Mouse (Mus musculus) liver, embryonic 16.5 days (tissue): ENCODE measurements around the gene Ndufaf7. TPM values are rescaled to one million over a fixed set of nuclear protein-coding genes. Genes with fewer than 3 reads are reported as not detected.

ENCODE experiments used
- ATAC-seq: fragments of 200-750 bp; cut with Nextera tagmentation; 2 replicates; pipeline ENCODE4 v1.8.0; 2017; ENCODE audit warnings: low read depth, mild to moderate bottlenecking, moderate number of reproducible peaks, moderate library complexity
- H3K27ac ChIP-seq: fragments of 300-500 bp; sonication (generic); 2 replicates; pipeline ENCODE4 v1.5.1; 2014; ENCODE audit warnings: mild to moderate bottlenecking, low read length
- H3K27me3 ChIP-seq: fragments of 300-500 bp; sonication (generic); 2 replicates; pipeline ENCODE4 v1.6.1; 2014; ENCODE audit warnings: low read depth, low read length, mixed read lengths; ENCODE audit not compliant: control insufficient read depth, insufficient read depth
- H3K36me3 ChIP-seq: fragments of 300-500 bp; sonication (generic); 2 replicates; pipeline ENCODE4 v1.6.1; 2014; ENCODE audit warnings: mild to moderate bottlenecking; ENCODE audit not compliant: control insufficient read depth, insufficient read depth
- H3K4me1 ChIP-seq: fragments of 300-500 bp; sonication (generic); 2 replicates; pipeline ENCODE4 v1.6.1; 2014; ENCODE audit warnings: low read depth, low read length, mixed read lengths; ENCODE audit not compliant: control insufficient read depth
- H3K4me2 ChIP-seq: fragments of 300-500 bp; sonication (generic); 2 replicates; pipeline ENCODE4 v1.6.1; 2014; ENCODE audit warnings: low read depth, low read length, mixed read lengths
- H3K4me3 ChIP-seq: fragments of 300-500 bp; sonication (generic); 2 replicates; pipeline ENCODE4 v1.5.1; 2014; ENCODE audit warnings: low read depth, mild to moderate bottlenecking, low read length
- H3K9ac ChIP-seq: fragments of 300-500 bp; sonication (generic); 2 replicates; pipeline ENCODE4 v1.6.1; 2014; ENCODE audit warnings: low read depth, low read length
- H3K9me3 ChIP-seq: fragments of 300-500 bp; sonication (generic); replicated peaks from 2 replicates; pipeline ENCODE4 v1.6.1; 2016; ENCODE audit warnings: low read length; ENCODE audit not compliant: control insufficient read depth
- WGBS: fragments of 180-500 bp; shearing (Covaris S2); extraction: QIAGEN DNeasy Blood & Tissue Kit; methylation state at CpG from one replicate; pipeline ENCODE4 v1.1.7; 2014; ENCODE audit not compliant: insufficient replicate concordance; 5-methylcytosine and 5-hydroxymethylcytosine counted together
- polyA plus RNA-seq: library from polyadenylated mRNA; unstranded; fragments of >200 nt; fragmentation: Nextera tagmentation; extraction: Ambion mirVana; gene quantifications from 2 replicates; pipeline ENCODE4 v1.2.1, GENCODE M21; 2015

Ndufaf7 gene
- 22.7 and 23.6 TPM in 2 replicates for polyA plus RNA-seq

GRCm38 (mm10) chr17:78936466-78937228, at the start of gene Ndufaf7, which contains the start of gene Cebpz:
Gene Ndufaf7 (plus strand): TSS chr17:78937136.
Gene Cebpz (minus strand): TSS chr17:78937066.
- H3K4me1 ChIP-seq, result peaks cover 8% of the 10 kb centered on the region
- H3K4me2 ChIP-seq, result peak within 1 kb of the TSS; percentile 91
- ATAC-seq, result peak; percentile 99
- under 1% methylated on average over 45 of the region's 45 CpGs for WGBS
- peak within 1 kb of the TSS; percentile 95 for H3K4me3 ChIP-seq
- H3K27ac ChIP-seq, result peak within 1 kb of the TSS; percentile 42; the same call in 1 of the 2 replicates
- H3K27me3 ChIP-seq, result no peaks in the 10 kb centered on the region
- no peaks in the 10 kb centered on the region for H3K9me3 ChIP-seq
- peaks cover 17% of the 10 kb centered on the region for H3K36me3 ChIP-seq
- peak within 1 kb of the TSS; percentile 78 for H3K9ac ChIP-seq

- H3K9ac ChIP-seq, result no peak overlapping the region
- H3K4me2 ChIP-seq, result no peak overlapping the region
- WGBS, result 69% methylated on average over 4 of the region's 4 CpGs
- no peaks in the 10 kb centered on the region for H3K36me3 ChIP-seq
- H3K4me3 ChIP-seq, result no peak overlapping the region
- H3K27ac ChIP-seq, result no peak overlapping the region
- H3K4me1 ChIP-seq, result no peaks in the 10 kb centered on the region
- H3K27me3 ChIP-seq, result no peaks in the 10 kb centered on the region
- no peaks in the 10 kb centered on the region for H3K9me3 ChIP-seq
- no peak for ATAC-seq
Measured at GRCm38 (mm10) chr17:78888554-78888953, 48.4 kb upstream of the Ndufaf7 start.

GRCm38 (mm10) chr17:78889184-78889583, 47.8 kb upstream of the Ndufaf7 start:
- no peaks in the 10 kb centered on the region for H3K9me3 ChIP-seq
- H3K27me3 ChIP-seq, result no peaks in the 10 kb centered on the region
- no peaks in the 10 kb centered on the region for H3K36me3 ChIP-seq
- H3K4me1 ChIP-seq, result no peaks in the 10 kb centered on the region
- no peak for ATAC-seq
- H3K9ac ChIP-seq, result no peak overlapping the region
- H3K4me2 ChIP-seq, result no peak overlapping the region
- WGBS, result 49% methylated on average over 3 of the region's 3 CpGs
- no peak overlapping the region for H3K27ac ChIP-seq
- H3K4me3 ChIP-seq, result no peak overlapping the region

GRCm38 (mm10) chr17:78891020-78891419, 45.9 kb upstream of the Ndufaf7 start:
- no peak overlapping the region for H3K4me3 ChIP-seq
- H3K27ac ChIP-seq, result no peak overlapping the region
- H3K4me2 ChIP-seq, result no peak overlapping the region
- no peak overlapping the region for H3K9ac ChIP-seq
- no peaks in the 10 kb centered on the region for H3K27me3 ChIP-seq
- no peaks in the 10 kb centered on the region for H3K36me3 ChIP-seq
- 54% methylated on average over 9 of the region's 9 CpGs for WGBS
- no peaks in the 10 kb centered on the region for H3K4me1 ChIP-seq
- no peaks in the 10 kb centered on the region for H3K9me3 ChIP-seq
- ATAC-seq, result peak; percentile 32; the same call in 1 of the 2 replicates

GRCm38 (mm10) chr17:78894991-78895390, 41.9 kb upstream of the Ndufaf7 start:
- Histone ChIP-seq H3K27ac (no peak overlapping the region), H3K4me2 (no peak overlapping the region), H3K9me3 (no peaks in the 10 kb centered on the region), H3K4me1 (no peaks in the 10 kb centered on the region), H3K4me3 (no peak overlapping the region), H3K36me3 (no peaks in the 10 kb centered on the region), H3K9ac (no peak overlapping the region), H3K27me3 (no peaks in the 10 kb centered on the region)
- no peak for ATAC-seq
- WGBS, result 63% methylated on average over 7 of the region's 7 CpGs

- 16% methylated on average over 8 of the region's 8 CpGs for WGBS
- Histone ChIP-seq H3K4me3 (no peak overlapping the region), H3K9me3 (no peaks in the 10 kb centered on the region), H3K4me1 (no peaks in the 10 kb centered on the region), H3K27ac (no peak overlapping the region), H3K36me3 (no peaks in the 10 kb centered on the region), H3K27me3 (no peaks in the 10 kb centered on the region), H3K9ac (no peak overlapping the region), H3K4me2 (peak overlapping the region; percentile 32; the same call in 1 of the 2 replicates)
- ATAC-seq, result no peak
Measured at GRCm38 (mm10) chr17:78895394-78895793, 41.5 kb upstream of the Ndufaf7 start.

GRCm38 (mm10) chr17:78903158-78903557, 33.8 kb upstream of the Ndufaf7 start:
- H3K27ac ChIP-seq, result no peak overlapping the region
- no peaks in the 10 kb centered on the region for H3K36me3 ChIP-seq
- 61% methylated on average over 2 of the region's 2 CpGs for WGBS
- H3K27me3 ChIP-seq, result no peaks in the 10 kb centered on the region
- no peaks in the 10 kb centered on the region for H3K4me1 ChIP-seq
- H3K4me2 ChIP-seq, result no peak overlapping the region
- H3K4me3 ChIP-seq, result no peak overlapping the region
- no peak for ATAC-seq
- no peaks in the 10 kb centered on the region for H3K9me3 ChIP-seq
- no peak overlapping the region for H3K9ac ChIP-seq

GRCm38 (mm10) chr17:78906892-78907291, 30.0 kb upstream of the Ndufaf7 start, which contains the start of gene Sult6b1:
Gene Sult6b1 (minus strand): TSS chr17:78906992.
- Histone ChIP-seq H3K9me3 (no peaks in the 10 kb centered on the region), H3K4me1 (no peaks in the 10 kb centered on the region), H3K36me3 (no peaks in the 10 kb centered on the region), H3K9ac (no peak within 1 kb of the TSS), H3K27me3 (no peaks in the 10 kb centered on the region), H3K4me3 (no peak within 1 kb of the TSS), H3K27ac (no peak within 1 kb of the TSS), H3K4me2 (no peak within 1 kb of the TSS)
- ATAC-seq, result no peak
- WGBS, result 64% methylated on average over 5 of the region's 5 CpGs

- WGBS, result 53% methylated on average over 2 of the region's 2 CpGs
- Histone ChIP-seq H3K4me2 (no peak overlapping the region), H3K9me3 (no peaks in the 10 kb centered on the region), H3K9ac (no peak overlapping the region), H3K4me1 (peaks cover 5% of the 10 kb centered on the region; the same call in 1 of the 2 replicates), H3K36me3 (no peaks in the 10 kb centered on the region), H3K27me3 (no peaks in the 10 kb centered on the region), H3K27ac (no peak overlapping the region), H3K4me3 (no peak overlapping the region)
- ATAC-seq, result no peak
Measured at GRCm38 (mm10) chr17:78909374-78909773, 27.6 kb upstream of the Ndufaf7 start.
